Mouse (Mus musculus) urinary bladder, postnatal 36 days (tissue): Measurements from ENCODE around the gene Abca13.

ENCODE experiments used
- DNase-seq, 2 experiments: peaks; one replicate each; pipeline ENCODE4 v3.0.0; 2022; ENCODE audit warnings: low spot score in 2 of 2, mixed read lengths in 1 of 2

Gene Abca13

DNA sequence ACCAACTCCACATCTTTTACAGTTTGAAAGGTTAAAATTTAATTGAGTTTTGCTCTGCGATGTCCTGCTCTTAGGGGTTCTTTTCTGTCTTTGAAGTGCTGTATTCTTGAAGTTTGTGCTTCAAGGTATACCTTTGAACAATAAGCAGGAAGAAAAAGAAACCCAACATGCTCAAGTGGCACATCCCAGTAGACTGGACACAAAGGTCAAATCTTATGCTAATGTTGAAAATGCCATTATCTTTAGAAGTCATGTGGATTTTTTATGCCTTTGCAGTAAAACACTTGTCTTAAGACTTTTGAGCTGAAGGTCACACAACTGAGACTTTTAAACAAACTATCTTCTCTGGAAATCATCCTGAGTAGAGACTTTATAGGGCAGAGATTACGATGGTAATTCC is 493.2 kb downstream of the Abca13 start:
- DNase-seq = no peak

DNA sequence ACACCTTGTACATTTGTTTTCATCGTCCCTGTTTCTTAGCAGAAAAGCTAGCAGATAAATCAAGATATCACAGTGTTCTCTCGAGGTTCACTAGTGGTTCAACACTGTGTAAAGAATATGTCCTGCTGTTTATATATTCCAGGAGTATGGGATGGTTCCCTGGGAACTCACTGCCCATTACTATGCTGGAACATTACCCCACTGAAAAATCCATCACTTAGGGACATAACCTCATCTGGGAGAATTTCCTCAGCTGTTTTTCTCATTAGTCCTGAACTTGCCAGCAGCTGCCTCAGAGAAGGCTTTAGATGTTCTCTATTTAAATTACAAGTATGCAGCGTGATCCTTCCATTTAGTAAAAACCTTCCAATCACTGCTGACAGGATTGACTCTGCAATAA is 513.4 kb downstream of the Abca13 start:
- DNase-seq = no peak

DNA sequence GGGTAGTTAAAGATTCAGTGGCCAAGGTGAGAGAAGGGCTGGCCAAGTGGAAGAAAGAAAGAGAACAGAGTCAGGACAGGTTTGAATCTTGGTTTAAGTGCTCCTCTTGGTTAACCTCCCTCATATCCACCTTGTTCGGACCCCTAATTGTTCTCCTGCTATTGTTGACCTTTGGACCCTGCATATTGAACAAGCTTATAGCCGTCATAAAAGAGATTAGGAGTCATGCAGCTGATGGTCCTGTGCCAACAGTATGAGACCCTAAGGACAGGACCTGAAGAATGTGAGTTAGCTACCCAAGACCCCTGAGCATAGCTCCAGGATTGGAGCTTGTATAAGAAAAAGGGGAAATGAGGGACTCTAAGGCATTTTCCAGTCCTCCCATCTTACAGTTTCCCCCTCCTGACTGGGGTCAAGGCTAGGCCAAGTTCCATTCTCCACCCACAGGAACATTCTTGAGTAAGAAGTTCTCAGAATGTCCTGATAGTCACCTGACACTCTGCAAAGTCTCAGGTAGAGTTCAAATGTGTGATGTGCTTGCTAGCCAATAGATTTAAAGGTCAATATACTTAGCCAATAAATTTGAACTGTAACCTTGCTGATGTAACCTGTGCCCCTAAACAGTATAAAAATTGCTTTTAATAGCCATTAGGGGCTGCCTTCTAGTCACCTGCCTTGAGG is 536.2 kb downstream of the Abca13 start:
- DNase-seq = no peak

DNA sequence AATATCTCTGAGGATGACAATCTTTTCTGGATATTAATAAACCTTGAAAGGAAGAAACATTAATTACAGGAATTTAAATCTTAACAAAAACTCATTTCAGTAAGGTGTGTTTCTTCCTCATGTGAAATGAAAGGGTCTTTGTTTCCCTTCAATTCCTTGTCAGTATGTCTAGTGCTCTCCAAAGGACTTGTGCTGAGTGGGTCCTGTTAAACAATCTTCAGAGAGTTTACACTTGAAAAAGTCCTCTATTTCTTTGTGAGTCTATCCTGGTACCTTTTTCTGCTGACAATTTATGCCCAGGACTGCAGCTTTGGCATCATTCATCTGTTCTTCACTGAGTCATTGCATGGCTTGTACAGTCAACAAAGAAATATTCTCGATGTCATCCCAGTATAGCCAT is 539.6 kb downstream of the Abca13 start:
- no peak for DNase-seq
